Mouse (Mus musculus): ENCODE measurements around the gene Twnk.
"Not testable (repeated sequence)": the region's sequence is repeated elsewhere in the genome, so short reads cannot be mapped to it uniquely, and the experiment has no call there.

The Twnk gene

DNA sequence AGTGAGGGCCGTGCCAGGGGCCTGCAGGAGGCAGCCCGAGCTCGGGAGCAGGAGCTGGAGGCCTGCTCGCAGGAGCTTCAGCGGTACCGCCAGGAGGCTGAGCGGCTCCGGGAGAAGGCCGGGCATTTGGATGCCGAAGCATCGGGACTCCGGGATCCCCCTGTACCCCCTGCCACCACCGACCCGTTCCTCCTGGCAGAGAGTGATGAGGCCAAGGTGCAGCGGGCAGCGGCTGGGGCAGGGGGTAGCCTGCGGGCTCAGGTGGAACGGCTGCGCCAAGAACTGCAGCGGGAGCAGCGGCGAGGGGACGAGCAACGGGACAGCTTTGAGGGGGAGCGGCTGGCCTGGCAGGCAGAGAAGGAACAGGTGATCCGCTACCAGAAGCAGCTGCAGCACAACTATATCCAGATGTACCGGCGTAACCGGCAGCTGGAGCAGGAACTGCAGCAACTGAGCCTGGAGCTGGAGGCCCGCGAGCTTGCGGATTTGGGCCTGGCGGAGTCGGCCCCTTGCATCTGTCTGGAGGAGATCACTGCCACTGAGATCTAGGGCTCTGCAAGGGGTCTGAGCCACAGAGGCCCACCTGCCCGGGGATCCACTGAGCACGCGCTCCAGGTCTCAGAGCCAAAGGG is 20.6 kb downstream of the Twnk start:
- DNase-seq: no peak

DNA sequence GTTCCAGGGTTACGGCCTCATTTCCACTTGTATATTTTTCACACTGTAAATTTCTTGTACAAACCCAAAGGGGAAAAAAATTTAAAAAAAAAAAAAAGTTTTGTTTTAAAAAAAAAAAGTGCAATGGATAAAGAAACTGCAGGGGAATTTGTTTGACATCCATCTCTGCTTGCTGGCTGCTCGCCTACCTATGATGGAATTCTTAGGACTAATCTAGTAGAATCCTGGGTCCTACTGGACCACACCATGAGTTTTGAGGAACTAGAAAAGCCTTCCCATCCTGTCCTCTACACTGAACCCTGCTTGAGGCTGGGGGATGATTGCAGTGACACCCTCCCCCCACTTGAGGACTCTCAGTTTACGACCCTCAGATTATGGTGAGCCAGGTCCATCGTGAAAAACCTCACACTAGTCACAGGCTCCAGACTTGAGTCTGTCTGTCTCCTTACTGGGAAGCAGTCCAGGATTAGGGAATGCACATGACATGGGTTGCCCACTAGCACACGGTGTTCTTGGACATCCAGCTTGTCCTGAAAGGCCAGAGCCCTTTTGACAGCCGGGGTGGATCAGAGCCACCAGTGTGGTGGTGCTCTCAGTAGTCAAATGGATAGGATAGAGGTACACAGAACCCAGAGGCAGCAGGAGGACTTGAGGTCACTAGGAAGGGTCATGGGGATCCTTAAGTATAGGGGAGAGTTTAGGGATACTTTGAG is 21.7 kb downstream of the Twnk start:
- DNase-seq: no peak

GRCm38 (mm10) chr19:45027848-45028247 is 22.4 kb downstream of the Twnk start:
- no peak for DNase-seq

- DNase-seq: no peak
Observed at GRCm38 (mm10) chr19:45028746-45029145, 23.3 kb downstream of the Twnk start.

GRCm38 (mm10) chr19:45029571-45029970 is 24.1 kb downstream of the Twnk start:
- DNase-seq: no peak

DNA sequence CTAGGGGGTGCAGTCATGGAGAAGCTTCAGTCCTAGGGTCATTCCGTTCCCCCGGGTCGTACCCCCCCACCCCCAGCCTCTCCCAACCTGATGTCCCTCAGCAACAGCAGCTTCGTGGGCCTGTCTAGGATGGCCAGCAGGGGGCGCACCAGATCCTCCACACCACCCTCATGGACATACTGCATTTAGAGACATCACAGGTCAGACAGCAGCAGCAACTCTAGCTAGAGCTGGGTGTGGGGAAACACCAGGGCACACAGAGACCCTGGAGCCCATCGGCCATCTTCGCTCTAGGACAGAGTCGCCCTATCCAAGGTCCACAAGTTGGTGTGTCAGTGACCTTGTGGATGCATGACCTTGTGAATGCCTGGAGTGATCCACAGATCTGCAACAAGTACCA is 24.6 kb downstream of the Twnk start:
- peak; percentile 73 for DNase-seq

DNA sequence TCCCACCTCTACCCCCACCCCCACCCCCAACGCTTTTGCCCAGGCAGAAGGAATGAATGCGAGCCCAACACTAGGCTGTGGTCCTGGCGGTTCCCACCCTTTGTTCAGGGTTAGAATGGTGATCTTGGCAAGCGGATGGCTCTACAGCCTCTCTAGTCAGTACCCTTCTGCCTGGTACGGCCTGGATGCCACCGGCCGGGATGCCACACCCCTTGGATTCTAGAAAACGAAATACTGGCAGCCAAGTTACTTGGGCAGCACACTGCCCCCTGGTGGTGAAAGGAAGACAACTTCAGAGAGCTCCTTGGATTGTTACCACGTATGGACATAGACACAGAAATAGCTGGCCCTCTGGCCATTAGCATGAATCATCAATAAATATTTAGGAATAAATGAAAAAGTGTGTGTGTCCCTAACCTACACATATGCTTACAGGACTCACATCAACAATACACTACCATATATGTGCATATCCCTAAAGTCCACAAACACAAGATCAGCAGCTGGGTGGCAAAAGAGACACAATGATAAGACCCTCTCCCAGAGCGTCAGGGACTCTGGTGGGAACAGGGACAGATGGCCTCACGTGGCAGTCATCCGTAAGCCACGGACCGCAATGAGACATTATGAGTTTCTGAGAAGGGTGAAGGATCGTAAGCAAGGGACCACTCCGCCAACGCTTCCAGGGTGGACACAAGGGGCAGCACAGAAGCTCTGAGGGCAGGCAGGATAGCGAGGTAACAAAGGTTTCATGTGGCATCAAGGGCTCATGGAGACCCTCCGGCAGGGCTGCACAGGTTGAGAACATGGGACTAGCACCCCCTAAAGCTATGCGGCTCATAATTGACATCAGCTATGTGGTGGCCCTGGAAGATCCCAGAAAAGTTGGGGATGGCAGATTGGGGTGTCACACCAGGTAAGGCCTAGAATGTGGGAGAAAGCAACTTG is 25.6 kb downstream of the Twnk start:
- DNase-seq: peak; percentile 82

GRCm38 (mm10) chr19:45031780-45032179 is 26.3 kb downstream of the Twnk start:
- peak; percentile 80 for DNase-seq

GRCm38 (mm10) chr19:45032570-45033332 is 27.3 kb downstream of the Twnk start:
- no peak for DNase-seq

DNA sequence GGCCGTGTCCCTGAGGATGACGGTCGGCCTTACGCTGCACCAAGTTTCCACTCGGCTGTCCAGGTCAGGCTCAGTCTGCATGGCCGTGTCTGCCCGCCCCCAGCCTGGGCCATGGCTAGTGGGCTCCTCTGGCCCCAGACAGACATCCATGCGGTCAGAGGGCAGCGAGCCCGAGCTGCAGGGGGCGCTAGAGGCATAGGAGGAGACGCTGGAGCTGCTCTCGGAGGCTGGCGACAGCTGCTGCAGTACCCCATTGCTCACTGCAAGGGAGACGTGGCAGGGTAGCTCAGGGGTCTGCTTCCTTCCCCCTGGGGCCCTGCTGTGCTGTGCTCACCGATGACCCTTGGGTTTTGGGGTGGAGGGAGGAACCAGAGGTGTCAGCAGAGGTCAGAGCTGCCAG is 31.4 kb downstream of the Twnk start:
- DNase-seq: no peak

DNA sequence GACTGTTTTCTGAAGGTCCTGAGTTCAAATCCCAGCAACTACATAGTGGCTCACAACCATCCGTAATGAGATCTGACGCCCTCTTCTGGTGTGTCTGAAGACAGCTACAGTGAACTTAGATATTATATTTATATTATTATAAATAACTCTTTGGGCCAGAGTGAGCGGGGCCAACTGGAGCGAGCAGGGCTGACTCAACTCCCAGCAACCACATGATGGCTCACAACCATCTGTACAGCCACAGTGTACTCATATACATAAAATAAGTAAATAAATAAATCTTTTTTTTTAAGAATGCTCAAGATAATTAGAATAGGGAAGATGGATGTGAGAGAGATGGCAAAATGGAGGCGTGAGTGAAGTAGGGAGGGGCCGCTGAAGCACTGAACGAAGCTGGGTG is 32.7 kb downstream of the Twnk start:
- DNase-seq: not testable (repeated sequence)

GRCm38 (mm10) chr19:45040214-45040613 is 34.8 kb downstream of the Twnk start:
- no peak for DNase-seq

- no peak for DNase-seq
Observed at GRCm38 (mm10) chr19:45044389-45044927, 39.0 kb downstream of the Twnk start.

- DNase-seq: no peak
Observed at GRCm38 (mm10) chr19:45045236-45045635, 39.8 kb downstream of the Twnk start.

DNA sequence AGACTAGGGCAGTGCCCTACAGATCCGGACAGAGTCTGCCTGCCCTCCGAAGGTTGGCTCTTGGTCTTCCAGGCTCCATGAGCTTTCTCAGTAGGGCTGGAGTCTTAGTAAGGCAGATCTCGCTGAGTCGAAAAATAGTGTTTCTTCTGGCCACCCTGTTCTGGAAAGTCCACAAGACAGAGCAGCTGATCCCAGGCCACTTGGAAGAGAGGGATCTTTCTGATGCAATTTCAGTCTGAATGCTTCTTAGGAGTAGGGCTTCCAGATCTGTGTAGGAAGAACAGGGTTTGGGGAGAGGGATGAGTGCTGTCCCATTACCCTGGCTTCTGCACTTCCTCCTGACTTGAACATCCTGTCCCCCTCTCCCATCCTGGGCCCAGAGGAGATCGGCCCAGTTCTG is 40.2 kb downstream of the Twnk start, which contains the start of gene Pdzd7:
TSS of gene Pdzd7 (minus strand) at position 67 of the 400 bp plus-strand sequence.
- no peak for DNase-seq

DNA sequence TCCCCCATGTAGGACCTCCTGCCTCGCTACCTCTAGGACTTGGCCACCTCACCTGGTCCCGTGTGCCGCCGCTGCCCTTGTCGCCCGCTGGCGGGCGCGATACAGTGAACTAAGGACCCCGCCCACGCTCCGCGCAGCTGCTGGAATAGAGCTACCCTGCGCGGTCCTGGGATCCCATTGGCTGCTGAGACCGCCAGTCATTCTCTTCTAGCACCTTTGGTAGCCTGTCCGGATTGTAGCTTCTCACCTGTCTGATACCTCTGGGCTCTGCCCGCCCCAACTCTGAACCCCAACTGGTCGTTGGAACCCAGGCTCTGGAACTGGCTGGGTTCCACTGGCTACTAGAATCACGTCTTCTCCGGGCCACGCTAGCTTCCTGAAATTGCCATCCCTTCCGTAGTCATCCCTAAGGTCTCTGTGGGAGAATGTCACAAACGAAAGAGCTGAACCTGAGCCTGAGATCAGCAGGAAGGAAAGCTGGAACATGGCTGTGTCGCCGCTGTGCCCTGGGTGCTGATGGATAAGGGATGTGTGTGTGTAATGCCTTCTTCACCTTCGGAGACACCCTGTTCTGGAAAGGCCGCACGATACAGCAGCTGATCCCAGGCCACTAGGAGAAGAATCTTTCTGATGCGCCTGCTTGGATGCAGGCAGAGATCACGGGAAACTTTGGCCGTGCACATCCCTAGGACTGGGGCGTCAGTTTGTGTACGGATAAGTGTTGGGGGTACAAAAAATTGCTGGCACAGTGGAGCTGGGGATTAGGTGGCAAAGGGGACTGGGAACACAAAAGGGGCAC is 41.3 kb downstream of the Twnk start:
- peak; percentile 88 for DNase-seq

DNA sequence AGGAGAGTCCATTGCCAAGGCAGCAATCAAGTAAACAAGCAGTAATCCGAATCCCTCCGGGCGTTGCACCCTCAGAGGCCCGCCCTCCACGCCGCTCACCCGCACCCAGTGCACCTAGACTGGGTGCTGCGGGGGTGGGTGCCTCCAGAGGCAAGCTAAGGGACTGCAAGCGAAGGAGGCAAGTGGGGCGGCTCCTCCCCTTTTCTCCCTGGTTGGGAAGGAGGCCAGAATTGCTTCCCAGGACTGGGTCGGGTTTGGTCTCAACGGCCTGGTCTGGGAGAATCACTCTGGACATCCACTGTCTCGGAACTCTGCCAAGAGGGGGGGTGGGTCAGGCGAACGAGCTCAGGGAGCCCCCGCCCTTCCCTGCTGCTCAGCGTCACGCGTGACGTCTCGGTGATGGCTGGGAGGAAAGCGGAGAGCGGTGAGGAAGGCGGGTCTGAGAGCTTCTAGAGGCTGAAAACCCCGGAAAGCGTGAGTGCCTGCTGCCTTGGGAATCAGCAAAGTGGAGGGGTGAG is 42.0 kb downstream of the Twnk start, which contains the start of gene Sfxn3:
TSS of gene Sfxn3 (plus strand) at position 87 of the 518 bp plus-strand sequence.
- peak; percentile 94 for DNase-seq

DNA sequence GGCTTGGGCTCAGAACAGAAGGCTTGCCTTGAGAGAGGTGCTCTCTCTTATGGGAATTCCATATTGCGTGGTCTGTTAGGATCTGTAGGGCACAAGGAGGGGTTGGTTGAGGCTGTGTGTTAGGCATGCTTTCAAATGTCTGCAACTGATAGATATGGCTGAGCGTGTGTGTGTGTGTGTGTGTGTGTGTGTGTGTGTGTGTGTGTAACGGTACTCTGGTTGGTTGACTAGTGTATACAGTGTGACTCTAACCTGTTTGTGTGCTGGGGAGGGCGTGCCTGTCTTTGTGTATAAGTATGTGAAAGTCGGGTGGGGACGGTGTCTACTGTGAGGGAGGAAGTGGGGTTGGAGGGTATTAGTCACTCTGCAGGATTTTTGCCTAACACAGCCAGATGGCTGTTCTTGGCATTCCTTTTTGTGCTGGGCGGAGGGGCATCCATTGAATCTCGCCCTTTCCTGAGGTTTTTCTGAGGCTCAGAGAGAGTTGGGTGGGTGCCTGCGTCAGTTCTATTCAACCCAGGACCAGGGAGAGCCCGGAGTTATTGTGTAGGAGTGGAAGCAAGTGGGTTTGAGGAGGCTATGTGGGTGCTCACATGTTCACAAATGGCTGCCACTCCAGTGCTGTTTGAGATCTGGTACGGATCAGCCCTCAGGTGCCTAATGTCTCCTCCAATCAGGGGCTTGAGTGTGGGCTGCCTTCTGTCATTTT is 42.6 kb downstream of the Twnk start:
- peak; percentile 61 for DNase-seq

DNA sequence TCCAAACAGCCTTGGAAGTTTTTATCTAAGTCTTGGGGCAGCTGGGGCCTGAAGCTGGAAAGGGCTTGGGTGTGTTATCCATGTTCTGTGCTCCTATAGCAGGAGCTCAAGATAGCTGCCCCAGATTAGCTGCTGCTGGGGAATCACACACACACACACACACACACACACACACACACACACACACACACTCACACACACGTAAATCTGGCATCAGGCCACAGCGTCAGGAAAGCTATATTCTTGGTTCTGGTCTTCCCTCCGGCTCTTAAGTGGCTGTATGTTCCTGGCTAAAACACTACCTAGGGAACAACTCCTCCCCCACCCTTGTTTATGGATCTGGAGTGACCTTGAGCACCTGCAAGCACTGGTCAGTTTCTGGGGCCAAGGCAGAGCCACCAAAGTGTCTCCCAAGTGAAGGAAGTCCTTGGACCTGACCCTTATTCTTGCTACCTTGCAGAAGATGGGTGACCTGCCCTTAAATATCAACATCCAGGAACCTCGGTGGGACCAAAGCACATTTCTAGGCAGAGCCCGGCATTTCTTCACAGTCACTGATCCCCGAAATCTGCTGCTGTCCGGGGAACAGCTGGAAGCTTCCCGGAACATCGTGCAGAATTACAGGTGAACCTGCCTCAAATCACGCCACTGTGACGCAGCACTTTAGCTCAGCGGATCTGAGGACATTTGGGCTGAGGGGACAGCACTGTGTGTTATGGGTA is 43.3 kb downstream of the Twnk start:
- DNase-seq: no peak

DNA sequence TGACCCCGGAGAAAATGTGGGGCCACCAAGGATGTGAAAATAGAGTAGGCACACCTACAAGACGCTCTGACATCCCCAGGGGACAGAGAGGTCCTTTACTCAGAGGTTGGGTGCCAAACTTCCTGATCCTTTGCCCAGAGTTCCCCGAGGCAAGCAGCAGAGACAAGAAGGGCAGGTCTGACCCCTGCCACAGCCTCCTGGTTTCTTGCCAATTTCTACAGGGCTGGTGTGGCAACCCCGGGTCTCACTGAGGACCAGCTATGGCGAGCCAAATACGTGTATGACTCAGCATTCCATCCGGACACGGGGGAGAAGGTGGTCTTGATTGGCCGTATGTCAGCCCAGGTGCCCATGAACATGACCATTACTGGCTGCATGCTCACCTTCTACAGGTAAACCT is 44.1 kb downstream of the Twnk start:
- DNase-seq: no peak

Measured in right cerebral cortex, postnatal 14 days (tissue).